ENCODE assay signal across 19 mouse cellular contexts in the genomic region with DNA sequence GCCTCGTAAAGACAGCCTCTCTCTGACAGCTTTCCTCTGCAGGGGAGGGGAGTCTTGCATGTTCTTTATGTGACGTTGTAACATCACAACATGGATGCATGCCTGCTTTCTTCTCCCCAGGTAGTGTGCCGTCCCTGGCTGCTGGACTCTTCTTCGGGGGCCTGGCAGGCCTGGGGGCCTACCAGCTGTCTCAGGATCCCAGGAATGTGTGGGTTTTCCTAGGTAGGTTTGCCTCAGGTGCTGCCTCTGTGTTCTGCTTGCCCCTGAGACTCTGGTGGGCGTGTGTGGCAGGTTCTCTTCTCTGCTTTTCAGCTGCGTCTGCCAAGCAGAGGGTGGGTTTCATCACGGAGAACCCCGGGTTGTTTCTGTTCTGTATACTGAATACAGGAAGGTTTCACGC. TPM values are rescaled to one million over a fixed set of nuclear protein-coding genes. Genes with fewer than 3 reads are reported as not detected.
A peak's percentile ranks its signal among the peaks of the same experiment; 100 is the strongest.
DNase-seq lines count a peak whose midpoint lies in the region; ATAC-seq and TF ChIP-seq lines count a peak whose summit lies in the region.
"Had no signal": no experiment of that assay in that cellular context is flagged by ENCODE, and none has a peak within 500 bp of the region (broad histone marks: within the 10 kb centered on the region; RNA-seq: fewer than 3 reads in every experiment).

No protein-coding gene starts in this region.

- peaks cover 68% of the 10 kb centered on the region for H3K36me3 ChIP-seq in forebrain, embryonic 10.5 days (replicated peaks)
- peaks cover 5% of the 10 kb centered on the region for H3K36me3 ChIP-seq in forebrain, embryonic 16.5 days (ENCODE audit: control insufficient read depth, insufficient read depth)
- peaks cover under 1% of the 10 kb centered on the region; the same call in 1 of the 2 replicates for H3K36me3 ChIP-seq in intestine, embryonic 15.5 days
- peaks cover 8% of the 10 kb centered on the region for H3K36me3 ChIP-seq in intestine, embryonic 16.5 days (ENCODE audit: control insufficient read depth, insufficient read depth, low read length)
- peaks cover 51% of the 10 kb centered on the region for H3K36me3 ChIP-seq in liver, postnatal 0 days (replicated peaks; ENCODE audit: insufficient read depth, low read length)
- H3K36me3 ChIP-seq in kidney, embryonic 14.5 days (ENCODE audit: control insufficient read depth, insufficient read depth, low read length): peaks cover 40% of the 10 kb centered on the region

- 94% methylated on average over 9 of the region's 9 CpGs for WGBS in forebrain, embryonic 10.5 days
- 92% methylated on average over 9 of the region's 9 CpGs for WGBS in forebrain, embryonic 16.5 days
- WGBS in intestine, embryonic 15.5 days: 95% methylated on average over 9 of the region's 9 CpGs
- WGBS in intestine, embryonic 16.5 days: 93% methylated on average over 9 of the region's 9 CpGs
- 63% methylated on average over 9 of the region's 9 CpGs for WGBS in liver, postnatal 0 days (ENCODE audit: insufficient replicate concordance)
- 95% methylated on average over 9 of the region's 9 CpGs for WGBS in kidney, embryonic 14.5 days

- H3K4me1 ChIP-seq in forebrain, embryonic 10.5 days: peaks cover 21% of the 10 kb centered on the region
- peaks cover 16% of the 10 kb centered on the region for H3K4me1 ChIP-seq in forebrain, embryonic 16.5 days (replicated peaks; ENCODE audit: control insufficient read depth, insufficient read depth, low read length)
- peaks cover 10% of the 10 kb centered on the region; the same call in 1 of the 2 replicates for H3K4me1 ChIP-seq in intestine, embryonic 15.5 days (replicated peaks)
- peaks cover 20% of the 10 kb centered on the region for H3K4me1 ChIP-seq in intestine, embryonic 16.5 days (ENCODE audit: control insufficient read depth, insufficient read depth, low read length)
- H3K4me1 ChIP-seq in liver, postnatal 0 days (ENCODE audit: insufficient read depth): peaks cover 38% of the 10 kb centered on the region
- H3K4me1 ChIP-seq in kidney, embryonic 14.5 days (ENCODE audit: control insufficient read depth, insufficient read depth, low read length): peaks cover 9% of the 10 kb centered on the region

- no peak overlapping the region for H3K9ac ChIP-seq in forebrain, embryonic 16.5 days (replicated peaks; ENCODE audit: low read depth, low read length)
- H3K9ac ChIP-seq in intestine, embryonic 15.5 days: no peak overlapping the region
- H3K9ac ChIP-seq in intestine, embryonic 16.5 days (ENCODE audit: low read depth, low read length): no peak overlapping the region
- H3K9ac ChIP-seq in liver, postnatal 0 days (replicated peaks): peak overlapping the region; percentile 57
- H3K9ac ChIP-seq in kidney, embryonic 14.5 days (ENCODE audit: low read depth, low read length): no peak overlapping the region
- H3K9ac ChIP-seq: forebrain, embryonic 15.5 days; neural tube, embryonic 12.5 days had no signal

- H3K27me3 ChIP-seq in forebrain, embryonic 10.5 days (ENCODE audit: poor library complexity, severe bottlenecking): no peaks in the 10 kb centered on the region
- H3K27me3 ChIP-seq in forebrain, embryonic 16.5 days (replicated peaks; ENCODE audit: control insufficient read depth, insufficient read depth, low read length): no peaks in the 10 kb centered on the region
- no peaks in the 10 kb centered on the region for H3K27me3 ChIP-seq in intestine, embryonic 15.5 days (replicated peaks)
- H3K27me3 ChIP-seq in intestine, embryonic 16.5 days (replicated peaks; ENCODE audit: control insufficient read depth, insufficient read depth, low read length): no peaks in the 10 kb centered on the region
- no peaks in the 10 kb centered on the region for H3K27me3 ChIP-seq in liver, postnatal 0 days (ENCODE audit: insufficient read depth, low read length)
- H3K27me3 ChIP-seq in kidney, embryonic 14.5 days (ENCODE audit: control insufficient read depth, insufficient read depth, low read length): no peaks in the 10 kb centered on the region
- H3K27me3 ChIP-seq: CH12.LX; forebrain, embryonic 15.5 days; neural tube, embryonic 12.5 days had no signal

- DNase-seq in forebrain, embryonic 10.5 days (ENCODE audit: extremely low spot score, low spot score): no peak
- DNase-seq in spleen, postnatal 4 days (ENCODE audit: low spot score in 2 of 2): peak; percentile 22 to 67
- DNase-seq in spleen, postnatal 36 days (ENCODE audit: low spot score in 2 of 2): no peak
- no peak for DNase-seq in liver, postnatal 0 days
- DNase-seq: adrenal gland, postnatal 36 days; cerebellum, adult 9-11 months; heart, postnatal 4 days; kidney, postnatal 25 days; lung, postnatal 14 days; spleen, adult 18-20 months had no signal

- H3K9me3 ChIP-seq in forebrain, embryonic 10.5 days: no peaks in the 10 kb centered on the region
- no peaks in the 10 kb centered on the region for H3K9me3 ChIP-seq in forebrain, embryonic 16.5 days (ENCODE audit: control insufficient read depth, low read length)
- H3K9me3 ChIP-seq in intestine, embryonic 15.5 days: no peaks in the 10 kb centered on the region
- no peaks in the 10 kb centered on the region for H3K9me3 ChIP-seq in intestine, embryonic 16.5 days (ENCODE audit: control insufficient read depth, low read length)
- no peaks in the 10 kb centered on the region for H3K9me3 ChIP-seq in liver, postnatal 0 days (ENCODE audit: low read length)
- H3K9me3 ChIP-seq in kidney, embryonic 14.5 days (ENCODE audit: control insufficient read depth, low read length): no peaks in the 10 kb centered on the region
- H3K9me3 ChIP-seq: forebrain, embryonic 15.5 days; neural tube, embryonic 12.5 days had no signal

- no peak overlapping the region for H3K4me3 ChIP-seq in forebrain, embryonic 10.5 days
- no peak overlapping the region for H3K4me3 ChIP-seq in forebrain, embryonic 16.5 days (replicated peaks; ENCODE audit: low read length)
- H3K4me3 ChIP-seq in intestine, embryonic 15.5 days (replicated peaks): no peak overlapping the region
- H3K4me3 ChIP-seq in intestine, embryonic 16.5 days (ENCODE audit: low read length): no peak overlapping the region; the same call in 1 of the 2 replicates
- H3K4me3 ChIP-seq in liver, postnatal 0 days (ENCODE audit: low read depth, low read length): peak overlapping the region; percentile 70
- no peak overlapping the region for H3K4me3 ChIP-seq in kidney, embryonic 14.5 days (ENCODE audit: low read length)
- H3K4me3 ChIP-seq: forebrain, embryonic 15.5 days; neural tube, embryonic 12.5 days had no signal

- no peak for TF ChIP-seq CTCF in liver, postnatal 0 days (IDR thresholded peaks at IDR 0.05; ENCODE audit: low read depth)

- no peak for ATAC-seq in forebrain, embryonic 16.5 days
- ATAC-seq in intestine, embryonic 15.5 days: no peak
- no peak for ATAC-seq in intestine, embryonic 16.5 days
- ATAC-seq in liver, postnatal 0 days: no peak
- ATAC-seq in kidney, embryonic 14.5 days (ENCODE audit: low FRiP score, low TSS enrichment): no peak
- ATAC-seq: forebrain, embryonic 15.5 days; inflammation-experienced regulatory T-cells, adult 6 months had no signal

- TF ChIP-seq EP300 in liver, postnatal 0 days (IDR thresholded peaks at IDR 0.05; ENCODE audit: low read depth): no peak

- H3K27ac ChIP-seq in forebrain, embryonic 10.5 days: peak overlapping the region; percentile 36; the same call in 1 of the 2 replicates
- H3K27ac ChIP-seq in forebrain, embryonic 16.5 days (ENCODE audit: low read length): no peak overlapping the region
- no peak overlapping the region for H3K27ac ChIP-seq in intestine, embryonic 15.5 days
- no peak overlapping the region for H3K27ac ChIP-seq in intestine, embryonic 16.5 days (ENCODE audit: low read length)
- H3K27ac ChIP-seq in liver, postnatal 0 days (ENCODE audit: low read depth): peak overlapping the region; percentile 94
- no peak overlapping the region for H3K27ac ChIP-seq in kidney, embryonic 14.5 days (ENCODE audit: low read depth, low read length)
- H3K27ac ChIP-seq: forebrain, embryonic 15.5 days; neural tube, embryonic 12.5 days; stomach, postnatal 0 days had no signal

- no peak overlapping the region for H3K4me2 ChIP-seq in forebrain, embryonic 16.5 days (ENCODE audit: low read length)
- 0 out of 2 replicates have a peak overlapping the region, but pooled peaks have one; percentile 18 for H3K4me2 ChIP-seq in intestine, embryonic 15.5 days (replicated peaks)
- H3K4me2 ChIP-seq in intestine, embryonic 16.5 days (ENCODE audit: low read depth, low read length): no peak overlapping the region
- H3K4me2 ChIP-seq in liver, postnatal 0 days (ENCODE audit: low read depth, low read length): peak overlapping the region; percentile 71
- H3K4me2 ChIP-seq in kidney, embryonic 14.5 days (replicated peaks; ENCODE audit: low read depth, low read length): no peak overlapping the region
- H3K4me2 ChIP-seq: forebrain, embryonic 15.5 days had no signal

RNA-seq across cellular contexts. Expression of gene Tmem14c, which starts 2.1 kb away (rescaled TPM):
- polyA plus RNA-seq in forebrain, embryonic 10.5 days (2016; fragmentation: Nextera tagmentation; extraction: Ambion mirVana): 223 and 224 TPM in 2 replicates
- polyA plus RNA-seq in forebrain, embryonic 16.5 days (2015; fragmentation: Nextera tagmentation; extraction: Ambion mirVana): 109 and 113 TPM in 2 replicates
- 272 and 297 TPM in 2 replicates for polyA plus RNA-seq in intestine, embryonic 15.5 days (2015; fragmentation: Nextera tagmentation; extraction: Ambion mirVana)
- 347 and 351 TPM in 2 replicates for polyA plus RNA-seq in intestine, embryonic 16.5 days (2015; fragmentation: Nextera tagmentation; extraction: Ambion mirVana)
- 383 and 408 TPM in 2 replicates for polyA plus RNA-seq in liver, postnatal 0 days (2015; fragmentation: Nextera tagmentation; extraction: Ambion mirVana)
- 225 and 231 TPM in 2 replicates for polyA plus RNA-seq in kidney, embryonic 14.5 days (2014; fragmentation: Nextera tagmentation; extraction: Ambion mirVana)

RNA-seq across cellular contexts. Expression of gene Pak1ip1, which starts 17.4 kb away (rescaled TPM):
- 87.6 and 87.9 TPM in 2 replicates for polyA plus RNA-seq in forebrain, embryonic 10.5 days (2016; fragmentation: Nextera tagmentation; extraction: Ambion mirVana)
- 71.7 and 81.0 TPM in 2 replicates for polyA plus RNA-seq in forebrain, embryonic 16.5 days (2015; fragmentation: Nextera tagmentation; extraction: Ambion mirVana)
- polyA plus RNA-seq in intestine, embryonic 15.5 days (2015; fragmentation: Nextera tagmentation; extraction: Ambion mirVana): 78.8 and 86.0 TPM in 2 replicates
- polyA plus RNA-seq in intestine, embryonic 16.5 days (2015; fragmentation: Nextera tagmentation; extraction: Ambion mirVana): 82.6 and 87.7 TPM in 2 replicates
- 43.1 and 45.8 TPM in 2 replicates for polyA plus RNA-seq in liver, postnatal 0 days (2015; fragmentation: Nextera tagmentation; extraction: Ambion mirVana)
- 78.0 and 79.5 TPM in 2 replicates for polyA plus RNA-seq in kidney, embryonic 14.5 days (2014; fragmentation: Nextera tagmentation; extraction: Ambion mirVana)

Comparison
In these comparisons a context has a peak if more than half of its experiments do, and no peak if none do; other contexts are left out.
1. DNase-seq: peak in spleen, postnatal 4 days (2 of 2); none in forebrain, embryonic 10.5 days (single experiment), spleen, postnatal 36 days (0 of 2) and liver, postnatal 0 days (single experiment).
2. H3K27ac ChIP-seq: peak in forebrain, embryonic 10.5 days (single experiment) and liver, postnatal 0 days (single experiment); none in forebrain, embryonic 16.5 days (single experiment), intestine, embryonic 15.5 days (single experiment), intestine, embryonic 16.5 days (single experiment) and kidney, embryonic 14.5 days (single experiment).
3. H3K4me2 ChIP-seq: peak in intestine, embryonic 15.5 days (single experiment) and liver, postnatal 0 days (single experiment); none in forebrain, embryonic 16.5 days (single experiment), intestine, embryonic 16.5 days (single experiment) and kidney, embryonic 14.5 days (single experiment).